Mouse (Mus musculus): ENCODE results near the gene Atf1. TPM values are rescaled to one million over a fixed set of nuclear protein-coding genes. Genes with fewer than 3 reads are reported as not detected.

Atf1 gene
- 34.3 TPM in 2 replicates for polyA plus RNA-seq (2016; fragmentation: Nextera tagmentation; extraction: Ambion mirVana)

DNA sequence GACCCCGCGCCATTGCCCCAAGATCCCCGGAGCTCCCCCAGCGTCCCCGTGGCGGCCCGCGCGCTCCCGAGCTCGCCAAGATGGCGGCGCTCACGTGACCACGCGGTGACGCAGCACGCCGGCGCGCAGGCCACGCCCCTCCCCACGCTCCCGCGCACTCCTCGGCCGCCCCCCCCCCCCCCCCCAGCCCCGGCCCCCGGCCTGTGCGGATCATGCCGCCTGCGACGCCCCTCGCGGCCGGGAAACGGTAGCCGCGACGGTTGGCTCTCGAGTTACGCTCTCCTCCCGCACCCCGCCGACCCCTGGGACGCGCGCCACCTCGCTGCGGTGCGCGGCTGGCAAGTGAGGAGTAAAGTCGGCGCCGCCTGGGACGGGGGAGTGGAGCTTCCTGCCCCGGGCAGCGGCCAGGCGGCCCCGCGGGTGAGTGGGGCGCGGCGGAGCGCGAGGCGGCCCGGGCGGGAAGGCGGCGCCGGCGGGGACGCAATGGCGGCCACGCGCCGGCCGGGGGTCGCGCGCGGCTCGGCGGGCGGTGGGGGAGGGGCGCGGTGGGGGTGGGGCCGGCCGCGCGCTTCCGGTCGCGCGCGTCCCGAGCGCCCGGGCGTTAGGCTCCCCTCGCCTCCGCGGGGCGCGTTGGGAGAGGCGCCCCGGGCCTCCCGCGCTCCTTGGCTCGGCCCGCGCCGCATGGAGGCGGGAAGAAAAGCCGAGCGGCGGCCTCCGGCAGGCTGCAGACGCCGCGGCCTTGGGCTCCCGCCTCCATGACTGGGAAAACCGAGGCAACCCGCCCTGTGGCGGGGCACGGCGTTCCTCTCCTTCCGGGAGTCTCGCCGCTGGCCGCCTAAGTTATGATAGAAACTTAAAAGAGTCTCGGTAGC, at the start of gene Atf1:
TSS of gene Atf1 (plus strand) at position 157 of the 872 bp plus-strand sequence.
- Histone ChIP-seq H3K4me2 (peak within 1 kb of the TSS; percentile 73), H3K9me3 (peaks cover 5% of the 10 kb centered on the region; the same call in 1 of the 2 replicates), H3K9ac (peak within 1 kb of the TSS; percentile 99), H3K27ac (peak within 1 kb of the TSS; percentile 100), H3K27me3 (no peaks in the 10 kb centered on the region), H3K4me1 (peaks cover 20% of the 10 kb centered on the region), H3K36me3 (replicated peaks) (peaks cover 14% of the 10 kb centered on the region; the same call in 1 of the 2 replicates), H3K4me3 (replicated peaks) (peak within 1 kb of the TSS; percentile 88)
- under 1% methylated on average over 66 of the region's 133 CpGs for WGBS
- ATAC-seq (ENCODE audit: low FRiP score): peak; percentile 89

DNA sequence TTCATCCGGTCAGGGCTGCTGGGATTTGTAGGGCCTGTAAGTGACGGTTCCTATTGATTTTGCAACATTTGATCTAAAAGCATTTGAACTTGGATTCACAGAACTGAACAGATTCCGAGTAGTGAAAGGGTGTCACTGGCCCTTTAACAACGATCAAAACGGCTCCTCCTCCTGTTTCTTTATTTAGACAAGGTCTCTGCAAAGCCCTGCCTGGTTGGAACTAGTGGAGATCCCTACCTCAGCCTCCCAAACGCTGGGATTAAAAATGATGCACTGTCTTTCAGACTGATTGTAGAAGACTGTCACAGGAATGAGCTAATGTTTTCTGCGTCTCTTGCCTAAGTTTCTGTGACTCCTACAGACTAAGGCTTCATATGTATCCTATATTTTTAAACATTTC, 49.1 kb upstream of the Atf1 start:
- H3K4me2 ChIP-seq: no peak overlapping the region
- no peak overlapping the region for H3K27ac ChIP-seq
- no peak overlapping the region for H3K9ac ChIP-seq
- no peaks in the 10 kb centered on the region for H3K27me3 ChIP-seq
- no peaks in the 10 kb centered on the region for H3K4me1 ChIP-seq
- no peaks in the 10 kb centered on the region for H3K9me3 ChIP-seq
- WGBS: 73% methylated on average over 7 of the region's 7 CpGs
- ATAC-seq (ENCODE audit: low FRiP score): no peak
- H3K36me3 ChIP-seq (replicated peaks): peaks cover 82% of the 10 kb centered on the region
- H3K4me3 ChIP-seq (replicated peaks): no peak overlapping the region

DNA sequence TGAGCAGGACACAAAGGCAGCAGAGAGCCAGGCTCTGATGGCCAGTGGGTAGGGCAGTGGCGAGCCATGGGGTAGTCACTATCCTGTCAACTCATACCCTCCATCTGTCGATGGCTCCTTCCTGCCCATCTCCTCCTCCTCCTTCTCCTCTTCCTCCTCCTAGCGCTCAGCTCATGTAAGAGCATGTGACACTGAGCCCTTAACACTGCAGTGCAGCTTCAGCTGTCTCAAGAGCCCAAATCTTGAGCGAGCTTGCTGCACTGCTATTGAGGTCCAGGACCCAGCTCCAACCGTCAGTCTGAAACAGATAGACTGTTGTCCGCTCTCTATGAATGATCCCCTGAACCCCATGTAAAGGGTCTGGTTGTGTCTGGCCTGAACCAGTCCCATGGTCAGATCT, 47.9 kb upstream of the Atf1 start:
- H3K4me1 ChIP-seq: no peaks in the 10 kb centered on the region
- H3K36me3 ChIP-seq (replicated peaks): peaks cover 81% of the 10 kb centered on the region
- no peak overlapping the region for H3K9ac ChIP-seq
- H3K4me2 ChIP-seq: no peak overlapping the region
- no peak overlapping the region for H3K27ac ChIP-seq
- ATAC-seq (ENCODE audit: low FRiP score): no peak
- H3K4me3 ChIP-seq (replicated peaks): no peak overlapping the region
- no peaks in the 10 kb centered on the region for H3K9me3 ChIP-seq
- WGBS: 88% methylated on average over 6 of the region's 6 CpGs
- H3K27me3 ChIP-seq: no peaks in the 10 kb centered on the region

DNA sequence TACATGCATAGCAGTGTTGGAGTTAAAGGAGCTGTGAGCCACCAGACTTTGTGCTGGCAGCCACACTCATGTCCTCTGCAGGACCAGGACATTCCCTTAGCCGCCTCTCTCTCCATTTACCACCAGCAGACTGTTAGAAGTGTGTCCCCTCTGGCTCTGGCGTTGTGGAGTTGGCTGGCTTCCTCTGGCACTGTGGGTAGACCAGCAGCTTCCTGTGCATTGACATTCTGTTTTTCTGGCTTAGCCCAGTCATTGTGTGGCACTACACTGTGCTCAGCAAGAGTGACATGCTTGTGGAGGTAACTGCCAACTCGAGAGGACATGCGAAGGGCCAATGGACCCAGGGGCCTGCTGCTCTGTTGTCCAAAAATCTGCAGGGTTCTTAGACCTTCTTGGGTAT, 47.4 kb upstream of the Atf1 start:
- ATAC-seq (ENCODE audit: low FRiP score): no peak
- H3K27me3 ChIP-seq: no peaks in the 10 kb centered on the region
- H3K4me1 ChIP-seq: no peaks in the 10 kb centered on the region
- H3K4me3 ChIP-seq (replicated peaks): no peak overlapping the region
- 94% methylated on average over 4 of the region's 4 CpGs for WGBS
- no peak overlapping the region for H3K27ac ChIP-seq
- peaks cover 79% of the 10 kb centered on the region for H3K36me3 ChIP-seq (replicated peaks)
- H3K4me2 ChIP-seq: no peak overlapping the region
- H3K9me3 ChIP-seq: no peaks in the 10 kb centered on the region
- H3K9ac ChIP-seq: no peak overlapping the region

GRCm38 (mm10) chr15:100181841-100182240, 45.8 kb upstream of the Atf1 start:
- Histone ChIP-seq H3K27ac (no peak overlapping the region), H3K9ac (no peak overlapping the region), H3K4me3 (replicated peaks) (no peak overlapping the region), H3K27me3 (no peaks in the 10 kb centered on the region), H3K36me3 (replicated peaks) (peaks cover 86% of the 10 kb centered on the region), H3K9me3 (no peaks in the 10 kb centered on the region), H3K4me2 (no peak overlapping the region), H3K4me1 (no peaks in the 10 kb centered on the region)
- 88% methylated on average over 10 of the region's 10 CpGs for WGBS
- ATAC-seq (ENCODE audit: low FRiP score): no peak

GRCm38 (mm10) chr15:100182526-100183280, 44.9 kb upstream of the Atf1 start:
- WGBS: 89% methylated on average over 28 of the region's 28 CpGs
- H3K36me3 ChIP-seq (replicated peaks): peaks cover 86% of the 10 kb centered on the region

DNA sequence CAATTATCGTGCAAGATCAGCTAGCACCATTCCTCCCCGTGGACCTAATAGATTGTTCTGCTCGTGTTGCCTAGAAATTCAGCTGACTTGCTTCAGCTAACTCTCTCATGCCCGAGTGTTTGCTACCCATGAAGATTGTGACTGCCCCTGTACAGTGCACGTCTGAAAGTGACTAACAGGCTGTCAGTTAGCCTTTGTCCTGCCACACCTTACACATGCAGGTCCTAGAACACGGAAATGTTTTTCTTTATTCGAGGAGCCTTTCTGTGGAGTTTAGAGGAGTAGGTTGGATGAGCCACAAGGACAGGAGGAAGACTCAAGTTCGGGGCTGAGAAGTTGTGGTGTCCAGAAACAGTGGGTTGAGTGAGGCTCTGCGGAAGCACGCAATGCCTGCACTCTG, 44.1 kb upstream of the Atf1 start:
- Histone ChIP-seq H3K4me2 (no peak overlapping the region), H3K4me3 (replicated peaks) (no peak overlapping the region), H3K27ac (no peak overlapping the region), H3K27me3 (no peaks in the 10 kb centered on the region), H3K9me3 (no peaks in the 10 kb centered on the region), H3K9ac (no peak overlapping the region), H3K4me1 (no peaks in the 10 kb centered on the region), H3K36me3 (replicated peaks) (peaks cover 82% of the 10 kb centered on the region)
- ATAC-seq (ENCODE audit: low FRiP score): no peak
- WGBS: 90% methylated on average over 10 of the region's 10 CpGs

More at GRCm38 (mm10) chr15:100182526-100183280, 44.9 kb upstream of the Atf1 start:
- H3K4me1 ChIP-seq: no peaks in the 10 kb centered on the region
- H3K9me3 ChIP-seq: no peaks in the 10 kb centered on the region
- H3K4me2 ChIP-seq: no peak overlapping the region
- H3K9ac ChIP-seq: no peak overlapping the region
- ATAC-seq (ENCODE audit: low FRiP score): no peak
- no peaks in the 10 kb centered on the region for H3K27me3 ChIP-seq
- H3K4me3 ChIP-seq (replicated peaks): no peak overlapping the region
- H3K27ac ChIP-seq: no peak overlapping the region

- peaks cover 85% of the 10 kb centered on the region for H3K36me3 ChIP-seq (replicated peaks)
- H3K4me3 ChIP-seq (replicated peaks): no peak overlapping the region
- no peak overlapping the region for H3K4me2 ChIP-seq
- WGBS: 88% methylated on average over 5 of the region's 5 CpGs
- H3K27me3 ChIP-seq: no peaks in the 10 kb centered on the region
- H3K4me1 ChIP-seq: no peaks in the 10 kb centered on the region
- no peak overlapping the region for H3K27ac ChIP-seq
- no peaks in the 10 kb centered on the region for H3K9me3 ChIP-seq
- H3K9ac ChIP-seq: no peak overlapping the region
- ATAC-seq (ENCODE audit: low FRiP score): no peak
These were observed 42.7 kb upstream of the Atf1 start for GRCm38 (mm10) chr15:100184821-100185496.

- Histone ChIP-seq H3K27me3 (no peaks in the 10 kb centered on the region), H3K4me3 (replicated peaks) (no peak overlapping the region), H3K27ac (no peak overlapping the region), H3K9me3 (no peaks in the 10 kb centered on the region), H3K36me3 (replicated peaks) (peaks cover 87% of the 10 kb centered on the region), H3K4me2 (no peak overlapping the region), H3K9ac (no peak overlapping the region), H3K4me1 (no peaks in the 10 kb centered on the region)
- 93% methylated on average over 9 of the region's 9 CpGs for WGBS
- ATAC-seq (ENCODE audit: low FRiP score): no peak
These were observed 41.4 kb upstream of the Atf1 start for GRCm38 (mm10) chr15:100186234-100186633.

DNA sequence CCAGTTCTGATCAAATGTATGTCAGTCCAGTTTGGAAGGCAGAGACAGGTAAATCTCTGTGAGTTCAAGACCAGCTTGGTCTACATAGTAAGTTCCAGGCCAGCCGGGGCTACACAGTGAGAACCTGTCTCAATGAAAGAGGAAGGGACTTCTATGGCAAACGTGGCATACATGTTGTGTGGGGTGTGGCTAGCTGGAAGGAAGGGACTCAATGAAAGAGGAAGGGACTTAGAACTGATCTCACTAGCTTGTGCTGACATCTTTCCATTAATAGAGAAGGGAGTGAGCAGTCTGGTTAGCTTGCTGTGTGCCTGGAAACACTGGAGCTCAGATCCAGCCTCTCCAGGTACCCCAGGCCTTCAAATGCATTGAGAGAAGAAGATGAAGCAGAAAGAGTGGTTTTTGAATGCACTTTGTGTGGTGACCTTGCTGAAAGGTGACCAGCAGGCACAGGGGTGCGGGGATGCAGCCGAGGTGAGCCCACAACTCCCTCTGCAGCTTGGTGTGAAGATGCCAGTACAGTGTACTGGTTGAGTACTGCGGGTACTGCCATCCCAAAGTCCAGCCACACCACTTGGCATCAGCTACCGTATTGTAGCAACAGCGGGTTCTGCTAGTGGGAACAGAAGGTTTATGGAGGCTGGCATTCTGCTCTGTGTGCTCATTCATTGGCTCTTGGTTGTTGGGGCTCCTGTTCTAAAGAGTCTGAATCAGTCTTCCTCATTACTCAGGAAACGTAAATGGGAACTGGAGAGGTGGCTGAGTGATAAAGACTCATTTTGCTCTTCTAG, 40.5 kb upstream of the Atf1 start:
- no peak overlapping the region for H3K9ac ChIP-seq
- H3K27me3 ChIP-seq: no peaks in the 10 kb centered on the region
- no peaks in the 10 kb centered on the region for H3K9me3 ChIP-seq
- no peak overlapping the region for H3K4me3 ChIP-seq (replicated peaks)
- WGBS: 93% methylated on average over 8 of the region's 8 CpGs
- no peaks in the 10 kb centered on the region for H3K4me1 ChIP-seq
- ATAC-seq (ENCODE audit: low FRiP score): no peak
- peaks cover 87% of the 10 kb centered on the region for H3K36me3 ChIP-seq (replicated peaks)
- H3K27ac ChIP-seq: no peak overlapping the region
- no peak overlapping the region for H3K4me2 ChIP-seq

DNA sequence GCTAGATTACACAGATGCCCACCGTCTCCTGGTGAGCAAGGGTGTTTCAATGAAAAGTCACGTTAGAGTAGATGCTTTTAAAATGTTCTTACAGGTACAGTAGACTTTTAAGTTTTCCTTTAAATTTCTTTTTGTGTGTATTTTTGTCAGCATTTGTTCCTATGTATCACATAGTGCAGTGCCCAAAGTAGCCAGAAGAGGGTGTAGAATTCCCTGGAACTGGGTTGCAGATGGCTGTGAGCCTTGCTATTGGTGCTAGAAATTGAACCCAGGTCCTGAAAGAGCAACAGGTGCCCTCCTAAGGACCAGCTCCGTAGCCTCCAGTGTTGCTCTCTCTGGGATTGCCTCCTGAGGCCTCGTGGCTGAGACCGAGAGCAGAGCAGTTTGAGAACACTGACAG, 39.1 kb upstream of the Atf1 start:
- Histone ChIP-seq H3K4me3 (replicated peaks) (no peak overlapping the region), H3K4me2 (no peak overlapping the region), H3K27ac (no peak overlapping the region), H3K36me3 (replicated peaks) (peaks cover 89% of the 10 kb centered on the region), H3K27me3 (no peaks in the 10 kb centered on the region), H3K9ac (no peak overlapping the region), H3K4me1 (no peaks in the 10 kb centered on the region), H3K9me3 (no peaks in the 10 kb centered on the region)
- no peak for ATAC-seq (ENCODE audit: low FRiP score)
- 92% methylated on average over 5 of the region's 5 CpGs for WGBS
